Mouse (Mus musculus) liver, embryonic 14.5 days (tissue): ENCODE data around the gene Gm11562. TPM values are rescaled to one million over a fixed set of nuclear protein-coding genes. Genes with fewer than 3 reads are reported as not detected.
"Not testable (repeated sequence)": the region's sequence is repeated elsewhere in the genome, so short reads cannot be mapped to it uniquely, and the experiment has no call there.

Experiments
- ATAC-seq: fragments of 200-750 bp; cut with Nextera tagmentation; 2 replicates; pipeline ENCODE4 v1.8.0; 2017; ENCODE audit warnings: moderate number of reproducible peaks, mild to moderate bottlenecking, moderate library complexity; ENCODE audit not compliant: insufficient read depth
- DNase-seq, 3 experiments: peaks; one replicate each; pipeline ENCODE4 v3.0.0-alpha.2; 2012 to 2013; ENCODE audit warnings: low read depth in 3 of 3, low spot score in 3 of 3
- H3K27ac ChIP-seq: fragments of 300-500 bp; sonication (generic); 2 replicates; pipeline ENCODE4 v1.5.1; 2014; ENCODE audit warnings: moderate library complexity, mild to moderate bottlenecking, control low read depth, inconsistent platforms
- H3K27me3 ChIP-seq: fragments of 300-500 bp; sonication (generic); 2 replicates; pipeline ENCODE4 v1.6.1; 2014; ENCODE audit warnings: mild to moderate bottlenecking, low read length, moderate library complexity; ENCODE audit not compliant: control insufficient read depth, insufficient read depth
- H3K36me3 ChIP-seq: fragments of 300-500 bp; sonication (generic); replicated peaks from 2 replicates; pipeline ENCODE4 v1.6.1; 2014; ENCODE audit warnings: low read depth; ENCODE audit not compliant: control insufficient read depth, insufficient read depth
- H3K4me1 ChIP-seq, 2 experiments: fragments of 200-500 bp in 1 of 2; fragments of 300-500 bp in 1 of 2; sonication (generic) in 1 of 2; replicated peaks; 2 replicates each; pipeline ENCODE4 v1.6.1; 2012 to 2014; ENCODE audit warnings: antibody characterized with exemption in 1 of 2, inconsistent platforms in 1 of 2, low read length in 1 of 2; ENCODE audit not compliant: control insufficient read depth in 2 of 2, insufficient read depth in 2 of 2
- H3K4me2 ChIP-seq: fragments of 300-500 bp; sonication (generic); 2 replicates; pipeline ENCODE4 v1.6.1; 2014; ENCODE audit warnings: low read depth, mild to moderate bottlenecking, control low read depth, moderate library complexity
- H3K4me3 ChIP-seq, 2 experiments: fragments of 200-500 bp in 1 of 2; fragments of 300-500 bp in 1 of 2; sonication (generic) in 1 of 2; 2 replicates each; pipeline ENCODE4 v1.5.1; 2012 to 2014; ENCODE audit warnings: low read depth in 2 of 2, low read length in 2 of 2, mild to moderate bottlenecking in 2 of 2, control low read depth in 1 of 2, inconsistent platforms in 1 of 2, moderate library complexity in 1 of 2; ENCODE audit not compliant: insufficient read depth in 1 of 2
- H3K9ac ChIP-seq: fragments of 300-500 bp; sonication (generic); replicated peaks from 2 replicates; pipeline ENCODE4 v1.6.1; 2014; ENCODE audit warnings: mild to moderate bottlenecking, control low read depth, moderate library complexity
- H3K9me3 ChIP-seq: fragments of 300-500 bp; sonication (generic); 2 replicates; pipeline ENCODE4 v1.6.1; 2016; ENCODE audit warnings: low read length, mixed read lengths; ENCODE audit not compliant: control insufficient read depth
- CTCF ChIP-seq: IDR thresholded peaks from 2 replicates; pipeline ENCODE4 v1.5.1; 2016; ENCODE audit warnings: antibody characterized with exemption, low read depth, control low read depth
- EP300 ChIP-seq: IDR thresholded peaks from 2 replicates; pipeline ENCODE4 v1.6.1; 2016; ENCODE audit warnings: antibody characterized with exemption, low read depth
- WGBS: fragments of 180-500 bp; shearing (Covaris S2); extraction: QIAGEN DNeasy Blood & Tissue Kit; methylation state at CpG from one replicate; pipeline ENCODE4 v1.1.7; 2014; ENCODE audit not compliant: insufficient replicate concordance; 5-methylcytosine and 5-hydroxymethylcytosine counted together
- polyA plus RNA-seq, 2 experiments: library from polyadenylated mRNA; depleted of rRNA in 1 of 2; stranded (reverse) in 1 of 2; unstranded in 1 of 2; fragments of >200 nt; fragmentation: Nextera tagmentation in 1 of 2; extraction: Ambion mirVana in 1 of 2; gene quantifications; 2 replicates each; pipeline versions ENCODE4 v1.2.1 to v1.2.3; 2012 to 2014

The Gm11562 gene
- polyA plus RNA-seq, 2 experiments = not detected

DNA sequence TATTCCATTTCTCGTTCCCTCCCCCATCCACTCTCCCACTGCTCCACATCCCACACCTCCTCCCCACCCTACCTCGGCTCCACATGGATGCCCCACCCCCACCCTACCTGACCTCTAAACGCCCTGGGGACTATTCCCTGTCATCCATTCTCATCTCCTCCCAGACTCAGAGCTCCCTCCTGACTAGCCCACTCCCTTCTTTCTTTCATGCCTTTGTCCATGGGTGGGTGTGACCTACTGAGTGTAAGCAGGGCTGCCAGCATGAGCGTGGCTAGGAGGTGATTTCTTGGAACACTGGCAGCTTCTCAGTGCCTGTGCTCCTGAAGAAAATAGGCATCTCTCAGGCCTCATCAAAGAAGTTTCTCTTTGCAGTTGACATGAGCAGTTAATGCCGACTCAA is 36.8 kb upstream of the Gm11562 start:
- WGBS = 38% methylated on average over 5 of the region's 5 CpGs
- Histone ChIP-seq H3K27ac (no peak overlapping the region), H3K27me3 (no peaks in the 10 kb centered on the region), H3K36me3 (no peaks in the 10 kb centered on the region), H3K9ac (no peak overlapping the region), H3K4me2 (no peak overlapping the region), H3K4me1 (no peaks in the 10 kb centered on the region), H3K9me3 (no peaks in the 10 kb centered on the region), H3K4me3 (no peak overlapping the region)
- DNase-seq (no peak), ATAC-seq (no peak)
- TF ChIP-seq CTCF (no peak), EP300 (no peak)

- Histone ChIP-seq H3K4me1 (no peaks in the 10 kb centered on the region), H3K9ac (no peak within 1 kb of the TSS), H3K27me3 (no peaks in the 10 kb centered on the region), H3K36me3 (no peaks in the 10 kb centered on the region), H3K4me2 (no peak within 1 kb of the TSS), H3K27ac (no peak within 1 kb of the TSS), H3K4me3 (no peak within 1 kb of the TSS), H3K9me3 (no peaks in the 10 kb centered on the region)
- ATAC-seq (no peak), DNase-seq (no peak)
- TF ChIP-seq EP300 = no peak
- TF ChIP-seq CTCF = no peak
- WGBS = 44% methylated on average over 2 of the region's 2 CpGs
Measured at GRCm38 (mm10) chr11:99650136-99650535, 29.9 kb upstream of the Gm11562 start, which contains the start of gene Gm11555. Gm11555 (minus strand) TSS chr11:99650236.

- DNase-seq = no peak
- H3K9me3 ChIP-seq = no peaks in the 10 kb centered on the region
- WGBS = 69% methylated on average over 15 of the region's 15 CpGs
- no peak for ATAC-seq
- no peak overlapping the region for H3K9ac ChIP-seq
- no peaks in the 10 kb centered on the region for H3K27me3 ChIP-seq
- no peak overlapping the region for H3K4me2 ChIP-seq
- H3K27ac ChIP-seq = no peak overlapping the region
- TF ChIP-seq CTCF = no peak
- TF ChIP-seq EP300 = no peak
- no peaks in the 10 kb centered on the region for H3K36me3 ChIP-seq
- no peaks in the 10 kb centered on the region for H3K4me1 ChIP-seq
- no peak overlapping the region for H3K4me3 ChIP-seq
Measured at GRCm38 (mm10) chr11:99646444-99646843, 26.2 kb upstream of the Gm11562 start.

DNA sequence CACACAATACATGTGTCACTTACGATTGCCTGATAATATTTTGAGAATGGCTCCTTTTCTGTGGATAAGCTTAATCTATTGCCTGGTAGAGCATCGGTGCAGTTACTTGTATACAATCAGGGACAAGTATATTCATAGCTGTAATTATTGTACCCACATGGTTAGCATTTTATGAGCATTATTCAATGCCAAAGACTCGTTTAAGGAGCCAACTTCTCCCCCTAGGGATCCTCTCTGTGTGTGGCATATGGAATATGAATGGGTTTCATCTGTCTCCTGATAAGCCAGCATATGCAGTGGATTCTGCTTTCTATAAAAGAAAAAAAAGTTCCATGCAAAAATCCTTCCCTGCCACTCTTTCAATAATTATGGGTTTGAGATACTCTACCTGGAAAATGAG is 24.1 kb upstream of the Gm11562 start:
- Histone ChIP-seq H3K4me2 (no peak overlapping the region), H3K9ac (no peak overlapping the region), H3K27ac (no peak overlapping the region), H3K4me3 (no peak overlapping the region), H3K9me3 (no peaks in the 10 kb centered on the region), H3K36me3 (no peaks in the 10 kb centered on the region), H3K4me1 (no peaks in the 10 kb centered on the region), H3K27me3 (no peaks in the 10 kb centered on the region)
- TF ChIP-seq CTCF = no peak
- TF ChIP-seq EP300 = no peak
- DNase-seq (no peak), ATAC-seq (no peak)
- 46% methylated on average over 3 of the region's 3 CpGs for WGBS

DNA sequence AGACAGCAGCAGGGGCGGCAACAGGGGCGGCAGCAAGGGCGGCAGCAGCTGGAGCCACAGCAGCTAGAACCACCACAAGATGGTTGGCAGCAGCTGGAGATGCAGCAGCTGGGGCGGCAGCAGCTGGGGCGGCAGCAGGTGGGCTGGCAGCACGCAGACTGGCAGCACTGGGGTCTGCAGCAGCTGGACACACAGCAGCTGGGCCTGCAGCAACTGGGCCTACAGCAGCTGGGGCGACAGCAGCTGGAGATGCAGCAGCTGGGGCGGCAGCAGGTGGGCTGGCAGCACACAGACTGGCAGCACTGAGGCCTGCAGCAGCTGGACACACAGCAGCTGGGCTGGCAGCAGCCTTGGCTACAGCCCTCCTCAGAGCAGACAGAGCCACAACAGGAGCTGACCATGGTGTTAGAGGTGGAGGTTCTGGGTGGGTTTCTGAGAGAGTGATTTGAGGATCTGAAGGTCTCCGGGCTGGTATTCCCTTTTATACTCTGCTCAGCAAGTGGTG is 23.5 kb upstream of the Gm11562 start, which contains the start of gene Krtap4-7:
TSS of gene Krtap4-7 (minus strand) at position 455 of the 505 bp plus-strand sequence.
- 58% methylated on average over 9 of the region's 9 CpGs for WGBS
- not testable (repeated sequence) for ATAC-seq

More for the DNA sequence above, 23.5 kb upstream of the Gm11562 start, which contains the start of gene Krtap4-7:
- H3K4me1 ChIP-seq, H3K9ac ChIP-seq, H3K9me3 ChIP-seq, DNase-seq, H3K27me3 ChIP-seq, H3K4me2 ChIP-seq, H3K27ac ChIP-seq, H3K36me3 ChIP-seq, H3K4me3 ChIP-seq: not testable (repeated sequence)
